Mouse (Mus musculus) small intestine, adult 2 months (tissue): ENCODE data around the gene Rcvrn.

Source experiments
- CTCF ChIP-seq: fragments of 200-500 bp; IDR thresholded peaks from 2 replicates; pipeline ENCODE4 v1.5.1; 2012; ENCODE audit warnings: low read depth, mild to moderate bottlenecking, control low read depth, inconsistent platforms, low read length, moderate library complexity, mixed read lengths; ENCODE audit not compliant: insufficient replicate concordance, insufficient read length; ENCODE audit errors: extremely low read depth
- POLR2A ChIP-seq: fragments of 200-500 bp; IDR thresholded peaks from 2 replicates; pipeline ENCODE4 v1.6.1; 2012; ENCODE audit warnings: low read depth, mild to moderate bottlenecking, control low read depth, inconsistent platforms, low read length, moderate library complexity

DNA sequence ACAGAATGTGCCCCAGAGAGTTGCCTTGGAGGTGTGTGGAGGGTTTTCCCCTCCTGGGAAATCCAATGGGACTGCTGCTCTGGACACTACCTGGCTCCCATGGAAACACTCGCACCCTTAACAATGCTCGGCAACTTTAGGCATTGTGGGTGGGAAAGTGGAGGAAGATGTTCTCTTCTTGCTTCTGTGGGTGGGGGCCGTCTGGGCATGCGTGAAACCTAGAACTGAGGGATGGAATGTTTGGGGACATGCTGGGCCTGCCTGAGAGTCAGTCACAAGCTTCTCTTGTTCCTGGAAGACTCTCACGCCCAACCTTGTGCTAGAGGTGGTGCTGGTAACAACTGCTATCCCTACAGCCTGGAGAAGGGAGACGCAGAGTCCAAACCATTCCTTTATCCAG lies 30.2 kb upstream of the Rcvrn start:
- TF ChIP-seq CTCF (no peak), POLR2A (no peak)
